Mouse (Mus musculus): Measurements from ENCODE around the gene Taok1.

GRCm38 (mm10) chr11:77486798-77487197 is 120.8 kb downstream of the Taok1 start:
- TF ChIP-seq POLR2A (IDR thresholded peaks at IDR 0.05; ENCODE audit: borderline replicate concordance, extremely low read depth, low read depth, low read length) (no peak), CTCF (IDR thresholded peaks at IDR 0.05; ENCODE audit: insufficient read depth, low read length) (no peak)
